12 mouse cellular contexts compared by ENCODE assay signal in the genomic region with DNA sequence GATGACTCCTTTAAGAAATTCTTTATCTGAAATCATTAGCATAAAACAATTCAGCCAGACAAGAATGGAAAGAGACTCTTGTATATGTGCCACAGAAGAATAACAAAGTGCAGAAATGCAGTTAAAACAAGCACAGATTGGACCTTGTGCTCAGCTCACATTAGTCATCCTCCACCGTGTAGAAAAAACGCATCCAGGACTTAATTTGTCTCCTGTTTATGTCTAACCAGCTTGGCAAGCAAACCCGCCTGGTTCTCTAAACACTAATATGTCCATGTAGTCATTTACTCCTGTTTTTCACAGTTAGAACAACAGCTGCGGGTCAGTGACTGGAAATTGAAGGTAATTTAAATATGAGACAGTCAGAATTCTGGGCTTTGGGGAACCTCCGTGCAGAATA.
DNase-seq lines count a peak whose midpoint lies in the region; ATAC-seq and TF ChIP-seq lines count a peak whose summit lies in the region.
"Had no signal": no experiment of that assay in that cellular context is flagged by ENCODE, and none has a peak within 500 bp of the region (broad histone marks: within the 10 kb centered on the region; RNA-seq: fewer than 3 reads in every experiment).

No protein-coding gene starts in this region.

- H3K36me3 ChIP-seq in kidney, embryonic 14.5 days (ENCODE audit: control insufficient read depth, insufficient read depth, low read length) = no peaks in the 10 kb centered on the region
- H3K36me3 ChIP-seq in heart, embryonic 10.5 days = no peaks in the 10 kb centered on the region
- H3K36me3 ChIP-seq: limb, embryonic 10.5 days; liver, embryonic 13.5 days; midbrain, embryonic 15.5 days had no signal

- H3K4me2 ChIP-seq in kidney, embryonic 14.5 days (replicated peaks; ENCODE audit: low read depth, low read length) = no peak overlapping the region
- H3K4me2 ChIP-seq: liver, embryonic 13.5 days; midbrain, embryonic 15.5 days had no signal

- ATAC-seq in kidney, embryonic 14.5 days (ENCODE audit: low FRiP score, low TSS enrichment) = no peak
- ATAC-seq: activated CD4-positive, CD25-positive, alpha-beta regulatory T cell, adult 4 months; midbrain, embryonic 15.5 days had no signal

- H3K4me3 ChIP-seq in kidney, embryonic 14.5 days (ENCODE audit: low read length) = no peak overlapping the region
- no peak overlapping the region for H3K4me3 ChIP-seq in heart, embryonic 10.5 days
- H3K4me3 ChIP-seq: limb, embryonic 10.5 days; liver, embryonic 13.5 days; midbrain, embryonic 15.5 days had no signal

- no peak for TF ChIP-seq POLR2A in brain, embryonic 14.5 days (IDR thresholded peaks at IDR 0.05; ENCODE audit: borderline replicate concordance, extremely low read depth, insufficient read depth, insufficient read length, poor library complexity, severe bottlenecking)

- no peak overlapping the region for H3K27ac ChIP-seq in kidney, embryonic 14.5 days (ENCODE audit: low read depth, low read length)
- no peak overlapping the region for H3K27ac ChIP-seq in heart, embryonic 10.5 days
- H3K27ac ChIP-seq: limb, embryonic 10.5 days; liver, embryonic 13.5 days; midbrain, embryonic 15.5 days had no signal

- DNase-seq in kidney, adult 8-10 months = peak; percentile 23 to 43
- peak; percentile 28 for DNase-seq in NIH3T3 (ENCODE audit: low read depth)
- DNase-seq in brain, embryonic 14.5 days (ENCODE audit: low read depth) = peak; percentile 67
- DNase-seq in layer of hippocampus, adult 9-10 months (ENCODE audit: low spot score) = peak; percentile 25
- DNase-seq in testis, postnatal 14 days (ENCODE audit: low spot score) = no peak
- DNase-seq in heart, embryonic 10.5 days (ENCODE audit: low spot score) = no peak
- DNase-seq: cerebellum, adult 11 months; liver, embryonic 13.5 days had no signal

- 56% methylated on average over 5 of the region's 5 CpGs for WGBS in kidney, embryonic 14.5 days
- WGBS in heart, embryonic 10.5 days = 86% methylated on average over 5 of the region's 5 CpGs

- H3K27me3 ChIP-seq in kidney, embryonic 14.5 days (ENCODE audit: control insufficient read depth, insufficient read depth, low read length) = no peaks in the 10 kb centered on the region
- H3K27me3 ChIP-seq in heart, embryonic 10.5 days (ENCODE audit: insufficient read depth, poor library complexity, severe bottlenecking) = no peaks in the 10 kb centered on the region; the same call in 1 of the 2 replicates
- H3K27me3 ChIP-seq: liver, embryonic 13.5 days; midbrain, embryonic 15.5 days had no signal

- no peak overlapping the region for H3K9ac ChIP-seq in kidney, embryonic 14.5 days (ENCODE audit: low read depth, low read length)
- H3K9ac ChIP-seq: liver, embryonic 13.5 days; midbrain, embryonic 15.5 days had no signal

- no peaks in the 10 kb centered on the region for H3K9me3 ChIP-seq in kidney, embryonic 14.5 days (ENCODE audit: control insufficient read depth, low read length)
- H3K9me3 ChIP-seq in heart, embryonic 10.5 days = no peaks in the 10 kb centered on the region
- H3K9me3 ChIP-seq: limb, embryonic 10.5 days; liver, embryonic 13.5 days; midbrain, embryonic 15.5 days had no signal

- H3K4me1 ChIP-seq in kidney, embryonic 14.5 days (ENCODE audit: control insufficient read depth, insufficient read depth, low read length) = no peaks in the 10 kb centered on the region
- H3K4me1 ChIP-seq in heart, embryonic 10.5 days = no peaks in the 10 kb centered on the region
- H3K4me1 ChIP-seq: limb, embryonic 10.5 days; liver, embryonic 13.5 days; midbrain, embryonic 15.5 days had no signal

- no peak for TF ChIP-seq CTCF in brain, embryonic 14.5 days (IDR thresholded peaks at IDR 0.05; ENCODE audit: borderline replicate concordance, extremely low read depth, insufficient read depth, insufficient read length)

Comparison
In these comparisons a context has a peak if more than half of its experiments do, and no peak if none do; other contexts are left out.
1. DNase-seq: peak in kidney, adult 8-10 months (2 of 2), NIH3T3 (single experiment), brain, embryonic 14.5 days (single experiment) and layer of hippocampus, adult 9-10 months (single experiment); none in testis, postnatal 14 days (single experiment) and heart, embryonic 10.5 days (single experiment).